Mouse (Mus musculus): ENCODE results near the gene Dpy19l3. TPM values are rescaled to one million over a fixed set of nuclear protein-coding genes. Genes with fewer than 3 reads are reported as not detected.

Gene Dpy19l3
- total RNA-seq, 1 experiment from 2014 or later = 24.0 TPM

- ATAC-seq (replicated peaks in 1 of 2; ENCODE audit: insufficient read depth in 1 of 2, low FRiP score in 2 of 2, low TSS enrichment in 1 of 2, low read depth in 1 of 2, poor library complexity in 2 of 2, severe bottlenecking in 2 of 2) = no peak
Measured at GRCm38 (mm10) chr7:35723035-35723434, 31.2 kb downstream of the Dpy19l3 start.

GRCm38 (mm10) chr7:35718421-35719178, 35.7 kb downstream of the Dpy19l3 start:
- peak; percentile 53 to 69 for ATAC-seq (replicated peaks in 1 of 2; ENCODE audit: insufficient read depth in 1 of 2, low FRiP score in 2 of 2, low TSS enrichment in 1 of 2, low read depth in 1 of 2, poor library complexity in 2 of 2, severe bottlenecking in 2 of 2)

- peak; percentile 95 to 97 for ATAC-seq (replicated peaks in 1 of 2; ENCODE audit: insufficient read depth in 1 of 2, low FRiP score in 2 of 2, low TSS enrichment in 1 of 2, low read depth in 1 of 2, poor library complexity in 2 of 2, severe bottlenecking in 2 of 2)
Measured at GRCm38 (mm10) chr7:35710366-35710765, 43.9 kb downstream of the Dpy19l3 start.

GRCm38 (mm10) chr7:35708101-35708500, 46.2 kb downstream of the Dpy19l3 start:
- ATAC-seq (replicated peaks in 1 of 2; ENCODE audit: insufficient read depth in 1 of 2, low FRiP score in 2 of 2, low TSS enrichment in 1 of 2, low read depth in 1 of 2, poor library complexity in 2 of 2, severe bottlenecking in 2 of 2) = no peak

GRCm38 (mm10) chr7:35699005-35699404, 55.2 kb downstream of the Dpy19l3 start:
- no peak for ATAC-seq (replicated peaks in 1 of 2; ENCODE audit: insufficient read depth in 1 of 2, low FRiP score in 2 of 2, low TSS enrichment in 1 of 2, low read depth in 1 of 2, poor library complexity in 2 of 2, severe bottlenecking in 2 of 2)

GRCm38 (mm10) chr7:35698073-35698472, 56.2 kb downstream of the Dpy19l3 start:
- no peak for ATAC-seq (replicated peaks in 1 of 2; ENCODE audit: insufficient read depth in 1 of 2, low FRiP score in 2 of 2, low TSS enrichment in 1 of 2, low read depth in 1 of 2, poor library complexity in 2 of 2, severe bottlenecking in 2 of 2)

- no peak for ATAC-seq (replicated peaks in 1 of 2; ENCODE audit: insufficient read depth in 1 of 2, low FRiP score in 2 of 2, low TSS enrichment in 1 of 2, low read depth in 1 of 2, poor library complexity in 2 of 2, severe bottlenecking in 2 of 2)
Measured at GRCm38 (mm10) chr7:35692641-35693040, 61.6 kb downstream of the Dpy19l3 start.

- no peak for ATAC-seq (replicated peaks in 1 of 2; ENCODE audit: insufficient read depth in 1 of 2, low FRiP score in 2 of 2, low TSS enrichment in 1 of 2, low read depth in 1 of 2, poor library complexity in 2 of 2, severe bottlenecking in 2 of 2)
Measured at GRCm38 (mm10) chr7:35692117-35692516, 62.1 kb downstream of the Dpy19l3 start.

GRCm38 (mm10) chr7:35688781-35689349, 65.4 kb downstream of the Dpy19l3 start:
- no peak for ATAC-seq (replicated peaks in 1 of 2; ENCODE audit: insufficient read depth in 1 of 2, low FRiP score in 2 of 2, low TSS enrichment in 1 of 2, low read depth in 1 of 2, poor library complexity in 2 of 2, severe bottlenecking in 2 of 2)

GRCm38 (mm10) chr7:35688276-35688675, 66.0 kb downstream of the Dpy19l3 start:
- ATAC-seq (replicated peaks in 1 of 2; ENCODE audit: insufficient read depth in 1 of 2, low FRiP score in 2 of 2, low TSS enrichment in 1 of 2, low read depth in 1 of 2, poor library complexity in 2 of 2, severe bottlenecking in 2 of 2) = no peak

GRCm38 (mm10) chr7:35687229-35687628, 67.0 kb downstream of the Dpy19l3 start:
- ATAC-seq (replicated peaks in 1 of 2; ENCODE audit: insufficient read depth in 1 of 2, low FRiP score in 2 of 2, low TSS enrichment in 1 of 2, low read depth in 1 of 2, poor library complexity in 2 of 2, severe bottlenecking in 2 of 2) = no peak

GRCm38 (mm10) chr7:35686756-35687155, 67.5 kb downstream of the Dpy19l3 start:
- peak in 1 of 2 experiments; percentile 62; a peak in 2 of 4 replicates for ATAC-seq (replicated peaks in 1 of 2; ENCODE audit: insufficient read depth in 1 of 2, low FRiP score in 2 of 2, low TSS enrichment in 1 of 2, low read depth in 1 of 2, poor library complexity in 2 of 2, severe bottlenecking in 2 of 2)

GRCm38 (mm10) chr7:35686216-35686615, 68.0 kb downstream of the Dpy19l3 start:
- no peak for ATAC-seq (replicated peaks in 1 of 2; ENCODE audit: insufficient read depth in 1 of 2, low FRiP score in 2 of 2, low TSS enrichment in 1 of 2, low read depth in 1 of 2, poor library complexity in 2 of 2, severe bottlenecking in 2 of 2)

- no peak for ATAC-seq (replicated peaks in 1 of 2; ENCODE audit: insufficient read depth in 1 of 2, low FRiP score in 2 of 2, low TSS enrichment in 1 of 2, low read depth in 1 of 2, poor library complexity in 2 of 2, severe bottlenecking in 2 of 2)
Measured at GRCm38 (mm10) chr7:35683409-35684122, 70.7 kb downstream of the Dpy19l3 start.

GRCm38 (mm10) chr7:35681559-35681958, 72.7 kb downstream of the Dpy19l3 start:
- no peak for ATAC-seq (replicated peaks in 1 of 2; ENCODE audit: insufficient read depth in 1 of 2, low FRiP score in 2 of 2, low TSS enrichment in 1 of 2, low read depth in 1 of 2, poor library complexity in 2 of 2, severe bottlenecking in 2 of 2)

- ATAC-seq (replicated peaks in 1 of 2; ENCODE audit: insufficient read depth in 1 of 2, low FRiP score in 2 of 2, low TSS enrichment in 1 of 2, low read depth in 1 of 2, poor library complexity in 2 of 2, severe bottlenecking in 2 of 2) = peak in 1 of 2 experiments; percentile 39; a peak in 1 of 4 replicates
Measured at GRCm38 (mm10) chr7:35678976-35679375, 75.3 kb downstream of the Dpy19l3 start.

- no peak for ATAC-seq (replicated peaks in 1 of 2; ENCODE audit: insufficient read depth in 1 of 2, low FRiP score in 2 of 2, low TSS enrichment in 1 of 2, low read depth in 1 of 2, poor library complexity in 2 of 2, severe bottlenecking in 2 of 2)
Measured at GRCm38 (mm10) chr7:35668066-35669041, 85.9 kb downstream of the Dpy19l3 start.
